Mouse (Mus musculus) kidney, embryonic 16.5 days (tissue): ENCODE data around the gene Olfr910. TPM values are rescaled to one million over a fixed set of nuclear protein-coding genes. Genes with fewer than 3 reads are reported as not detected.

ENCODE experiments used
- ATAC-seq: fragments of 200-750 bp; cut with Nextera tagmentation; 2 replicates; pipeline ENCODE4 v1.8.0; 2017; ENCODE audit warnings: moderate TSS enrichment; ENCODE audit not compliant: low FRiP score, low TSS enrichment
- H3K27ac ChIP-seq: fragments of 300-500 bp; sonication (generic); 2 replicates; pipeline ENCODE4 v1.5.1; 2014; ENCODE audit warnings: low read length
- H3K27me3 ChIP-seq: fragments of 300-500 bp; sonication (generic); 2 replicates; pipeline ENCODE4 v1.6.1; 2014; ENCODE audit warnings: low read length, control low read depth, mixed read lengths; ENCODE audit not compliant: insufficient read depth
- H3K36me3 ChIP-seq: fragments of 300-500 bp; sonication (generic); 2 replicates; pipeline ENCODE4 v1.6.1; 2014; ENCODE audit warnings: low read length, control low read depth, mixed read lengths; ENCODE audit not compliant: insufficient read depth
- H3K4me1 ChIP-seq: fragments of 300-500 bp; sonication (generic); 2 replicates; pipeline ENCODE4 v1.6.1; 2014; ENCODE audit warnings: low read length, control low read depth, mixed read lengths; ENCODE audit not compliant: insufficient read depth
- H3K4me2 ChIP-seq: fragments of 300-500 bp; sonication (generic); replicated peaks from 2 replicates; pipeline ENCODE4 v1.6.1; 2014; ENCODE audit warnings: low read depth, low read length
- H3K4me3 ChIP-seq: fragments of 300-500 bp; sonication (generic); 2 replicates; pipeline ENCODE4 v1.5.1; 2014; ENCODE audit warnings: mild to moderate bottlenecking, low read length
- H3K9ac ChIP-seq: fragments of 300-500 bp; sonication (generic); replicated peaks from 2 replicates; pipeline ENCODE4 v1.6.1; 2014; ENCODE audit warnings: low read length
- H3K9me3 ChIP-seq: fragments of 300-500 bp; sonication (generic); 2 replicates; pipeline ENCODE4 v1.6.1; 2016; ENCODE audit warnings: low read length, control low read depth
- WGBS: fragments of 180-500 bp; shearing (Covaris S2); extraction: QIAGEN DNeasy Blood & Tissue Kit; methylation state at CpG from one replicate; pipeline ENCODE4 v1.1.7; 2014; 5-methylcytosine and 5-hydroxymethylcytosine counted together
- polyA plus RNA-seq: library from polyadenylated mRNA; unstranded; fragments of >200 nt; fragmentation: Nextera tagmentation; extraction: Ambion mirVana; gene quantifications from 2 replicates; pipeline ENCODE4 v1.2.1, GENCODE M21; 2015

The Olfr910 gene
- polyA plus RNA-seq: not detected in 2 replicates

GRCm38 (mm10) chr9:38537549-38537948 is at the start of gene Olfr910:
Olfr910 (plus strand) TSS chr9:38537849.
- no peak within 1 kb of the TSS for H3K4me2 ChIP-seq
- no peaks in the 10 kb centered on the region for H3K4me1 ChIP-seq
- no peak within 1 kb of the TSS for H3K27ac ChIP-seq
- H3K36me3 ChIP-seq: no peaks in the 10 kb centered on the region
- H3K9me3 ChIP-seq: peaks cover under 1% of the 10 kb centered on the region; the same call in 1 of the 2 replicates
- no peak within 1 kb of the TSS for H3K4me3 ChIP-seq
- no peak within 1 kb of the TSS for H3K9ac ChIP-seq
- 75% methylated on average over 2 of the region's 2 CpGs for WGBS
- ATAC-seq: no peak
- no peaks in the 10 kb centered on the region for H3K27me3 ChIP-seq

- Histone ChIP-seq H3K4me3 (no peak within 1 kb of the TSS), H3K9me3 (no peaks in the 10 kb centered on the region), H3K27ac (no peak within 1 kb of the TSS), H3K9ac (no peak within 1 kb of the TSS), H3K4me2 (no peak within 1 kb of the TSS), H3K27me3 (no peaks in the 10 kb centered on the region), H3K4me1 (no peaks in the 10 kb centered on the region), H3K36me3 (no peaks in the 10 kb centered on the region)
- 81% methylated on average over 2 of the region's 2 CpGs for WGBS
- ATAC-seq: no peak
Observed at GRCm38 (mm10) chr9:38495501-38495900, 42.1 kb upstream of the Olfr910 start, which contains the start of gene Olfr907. Olfr907 (plus strand) TSS chr9:38495801.

GRCm38 (mm10) chr9:38512353-38512752 is 25.3 kb upstream of the Olfr910 start:
- Histone ChIP-seq H3K9ac (no peak overlapping the region), H3K4me3 (no peak overlapping the region), H3K27me3 (no peaks in the 10 kb centered on the region), H3K4me2 (no peak overlapping the region), H3K27ac (no peak overlapping the region), H3K36me3 (no peaks in the 10 kb centered on the region), H3K9me3 (no peaks in the 10 kb centered on the region), H3K4me1 (no peaks in the 10 kb centered on the region)
- WGBS: 61% methylated on average over 2 of the region's 2 CpGs
- no peak for ATAC-seq

- Histone ChIP-seq H3K36me3 (no peaks in the 10 kb centered on the region), H3K9ac (no peak within 1 kb of the TSS), H3K4me3 (no peak within 1 kb of the TSS), H3K27ac (no peak within 1 kb of the TSS), H3K4me2 (no peak within 1 kb of the TSS), H3K9me3 (no peaks in the 10 kb centered on the region), H3K27me3 (no peaks in the 10 kb centered on the region), H3K4me1 (no peaks in the 10 kb centered on the region)
- no peak for ATAC-seq
- WGBS: 70% methylated on average over 1 of the region's 1 CpGs
Observed at GRCm38 (mm10) chr9:38521280-38521679, 16.4 kb upstream of the Olfr910 start, which contains the start of gene Olfr911-ps1. Olfr911-ps1 (plus strand) TSS chr9:38521580.

- H3K4me1 ChIP-seq: no peaks in the 10 kb centered on the region
- no peak within 1 kb of the TSS for H3K27ac ChIP-seq
- no peak within 1 kb of the TSS for H3K4me2 ChIP-seq
- no peaks in the 10 kb centered on the region for H3K36me3 ChIP-seq
- no peaks in the 10 kb centered on the region for H3K27me3 ChIP-seq
- WGBS: 76% methylated on average over 1 of the region's 1 CpGs
- H3K9ac ChIP-seq: no peak within 1 kb of the TSS
- no peaks in the 10 kb centered on the region for H3K9me3 ChIP-seq
- no peak within 1 kb of the TSS for H3K4me3 ChIP-seq
- no peak for ATAC-seq
Observed at GRCm38 (mm10) chr9:38579878-38580277, 42.2 kb downstream of the Olfr910 start, which contains the start of gene Olfr912. Olfr912 (plus strand) TSS chr9:38580178.

Other genes with a start within 250 kb of the Olfr910 start
- not detected in 2 replicates for gene Olfr896-ps1, start 246.7 kb upstream of the Olfr910 start, polyA plus RNA-seq
- not detected in 2 replicates for gene Olfr25, start 208.8 kb upstream of the Olfr910 start, polyA plus RNA-seq
- gene Olfr898, start 189.4 kb upstream of the Olfr910 start, polyA plus RNA-seq: not detected in 2 replicates
- gene Olfr250, start 171.0 kb upstream of the Olfr910 start, polyA plus RNA-seq: not detected in 2 replicates
- not detected in 2 replicates for gene Olfr251, start 160.8 kb upstream of the Olfr910 start, polyA plus RNA-seq
- not detected in 2 replicates for gene Olfr147, start 136.2 kb upstream of the Olfr910 start, polyA plus RNA-seq
- not detected in 2 replicates for gene Olfr901, start 108.4 kb upstream of the Olfr910 start, polyA plus RNA-seq
- gene Olfr902, start 90.2 kb upstream of the Olfr910 start, polyA plus RNA-seq: not detected in 2 replicates
- gene Olfr904, start 74.7 kb upstream of the Olfr910 start, polyA plus RNA-seq: not detected in 2 replicates
- not detected in 2 replicates for gene Olfr905, start 66.7 kb upstream of the Olfr910 start, polyA plus RNA-seq
- not detected in 2 replicates for gene Olfr906, start 50.8 kb upstream of the Olfr910 start, polyA plus RNA-seq
- gene Olfr907, start 42.0 kb upstream of the Olfr910 start, polyA plus RNA-seq: not detected in 2 replicates
- gene Olfr911-ps1, start 16.3 kb upstream of the Olfr910 start, polyA plus RNA-seq: not detected in 2 replicates
- not detected in 2 replicates for gene Olfr912, start 42.3 kb downstream of the Olfr910 start, polyA plus RNA-seq
- not detected in 2 replicates for gene Olfr913, start 54.9 kb downstream of the Olfr910 start, polyA plus RNA-seq
- gene Olfr914, start 67.3 kb downstream of the Olfr910 start, polyA plus RNA-seq: not detected in 2 replicates
- gene Olfr916, start 122.0 kb downstream of the Olfr910 start, polyA plus RNA-seq: not detected in 2 replicates
- not detected in 2 replicates for gene Olfr917, start 128.0 kb downstream of the Olfr910 start, polyA plus RNA-seq
- gene Olfr918, start 136.8 kb downstream of the Olfr910 start, polyA plus RNA-seq: not detected in 2 replicates
- not detected in 2 replicates for gene Olfr919, start 165.8 kb downstream of the Olfr910 start, polyA plus RNA-seq
- gene Vwa5a, start 180.4 kb downstream of the Olfr910 start, polyA plus RNA-seq: 21.0 and 22.9 TPM in 2 replicates
- 0.08 TPM in 1 of 2 replicates, not detected in the other for gene Olfr920, start 214.4 kb downstream of the Olfr910 start, polyA plus RNA-seq
- gene Olfr921, start 235.2 kb downstream of the Olfr910 start, polyA plus RNA-seq: not detected in 2 replicates